Mouse (Mus musculus) small intestine, adult 2 months (tissue): ENCODE results near the gene Cyp2ab1. TPM values are rescaled to one million over a fixed set of nuclear protein-coding genes. Genes with fewer than 3 reads are reported as not detected.

Experiments
- H3K27ac ChIP-seq: fragments of 200-500 bp; 2 replicates; pipeline ENCODE4 v1.5.1; 2012; ENCODE audit warnings: low read depth, low read length, control low read depth, inconsistent platforms; ENCODE audit not compliant: insufficient read depth
- H3K27me3 ChIP-seq: fragments of 200-500 bp; 2 replicates; pipeline ENCODE4 v1.6.1; 2012; ENCODE audit warnings: mild to moderate bottlenecking, moderate library complexity, low read length, inconsistent platforms; ENCODE audit not compliant: control insufficient read depth, insufficient read depth
- H3K36me3 ChIP-seq: fragments of 200-500 bp; 2 replicates; pipeline ENCODE4 v1.6.1; 2012; ENCODE audit warnings: mild to moderate bottlenecking, low read length, control low read depth, inconsistent platforms; ENCODE audit not compliant: control insufficient read depth, insufficient read depth
- H3K4me1 ChIP-seq: fragments of 200-500 bp; 2 replicates; pipeline ENCODE4 v1.6.1; 2012; ENCODE audit warnings: low read length, inconsistent platforms, mixed read lengths; ENCODE audit not compliant: control insufficient read depth, insufficient read depth, insufficient read length
- H3K4me3 ChIP-seq: fragments of 200-500 bp; 2 replicates; pipeline ENCODE4 v1.5.1; 2012; ENCODE audit warnings: low read depth, mild to moderate bottlenecking, control low read depth, inconsistent platforms, low read length, moderate library complexity
- CTCF ChIP-seq: fragments of 200-500 bp; IDR thresholded peaks from 2 replicates; pipeline ENCODE4 v1.5.1; 2012; ENCODE audit warnings: low read depth, mild to moderate bottlenecking, control low read depth, inconsistent platforms, low read length, moderate library complexity, mixed read lengths; ENCODE audit not compliant: insufficient replicate concordance, insufficient read length; ENCODE audit errors: extremely low read depth
- POLR2A ChIP-seq: fragments of 200-500 bp; IDR thresholded peaks from 2 replicates; pipeline ENCODE4 v1.6.1; 2012; ENCODE audit warnings: low read depth, mild to moderate bottlenecking, control low read depth, inconsistent platforms, low read length, moderate library complexity
- WGBS: fragments of 180-500 bp; shearing (Covaris S2); methylation state at CpG from one replicate; pipeline ENCODE4 v1.1.7; 2018; 5-methylcytosine and 5-hydroxymethylcytosine counted together
- polyA plus RNA-seq: library from polyadenylated mRNA; depleted of rRNA; stranded (reverse); fragments of >200 nt; gene quantifications from 2 replicates; pipeline ENCODE4 v1.2.3, GENCODE M21; 2012

Gene Cyp2ab1
- polyA plus RNA-seq, 1 experiment = not detected

- Histone ChIP-seq H3K4me1 (peaks cover 12% of the 10 kb centered on the region; the same call in 1 of the 2 replicates), H3K27ac (no peak overlapping the region), H3K4me3 (no peak overlapping the region), H3K36me3 (0 out of 2 replicates have a peak, but pooled peaks cover 3% of the 10 kb centered on the region), H3K27me3 (no peaks in the 10 kb centered on the region)
- TF ChIP-seq CTCF (no peak), POLR2A (no peak)
- WGBS = 93% methylated on average over 2 of the region's 2 CpGs
Observed at GRCm38 (mm10) chr16:20354762-20355161, 29.6 kb upstream of the Cyp2ab1 start.

- 97% methylated on average over 1 of the region's 1 CpGs for WGBS
- Histone ChIP-seq H3K27me3 (no peaks in the 10 kb centered on the region), H3K4me1 (peaks cover 12% of the 10 kb centered on the region; the same call in 1 of the 2 replicates), H3K4me3 (no peak overlapping the region), H3K27ac (no peak overlapping the region), H3K36me3 (0 out of 2 replicates have a peak, but pooled peaks cover 3% of the 10 kb centered on the region)
- TF ChIP-seq POLR2A (no peak), CTCF (no peak)
Observed at GRCm38 (mm10) chr16:20354011-20354410, 28.8 kb upstream of the Cyp2ab1 start.

- no peak for TF ChIP-seq CTCF
- TF ChIP-seq POLR2A = no peak
- Histone ChIP-seq H3K27ac (no peak overlapping the region), H3K4me3 (no peak overlapping the region), H3K36me3 (no peaks in the 10 kb centered on the region), H3K4me1 (no peaks in the 10 kb centered on the region), H3K27me3 (no peaks in the 10 kb centered on the region)
- 86% methylated on average over 1 of the region's 1 CpGs for WGBS
Observed at GRCm38 (mm10) chr16:20345464-20345863, 20.3 kb upstream of the Cyp2ab1 start.

GRCm38 (mm10) chr16:20338616-20339015 is 13.4 kb upstream of the Cyp2ab1 start:
- WGBS = 96% methylated on average over 3 of the region's 3 CpGs
- no peaks in the 10 kb centered on the region for H3K27me3 ChIP-seq
- H3K4me1 ChIP-seq = no peaks in the 10 kb centered on the region
- H3K36me3 ChIP-seq = 0 out of 2 replicates have a peak, but pooled peaks cover 3% of the 10 kb centered on the region
- no peak overlapping the region for H3K27ac ChIP-seq
- TF ChIP-seq POLR2A (no peak), CTCF (no peak)
- H3K4me3 ChIP-seq = no peak overlapping the region

GRCm38 (mm10) chr16:20334918-20335317 is 9.7 kb upstream of the Cyp2ab1 start:
- H3K27me3 ChIP-seq = no peaks in the 10 kb centered on the region
- H3K4me3 ChIP-seq = no peak overlapping the region
- 95% methylated on average over 8 of the region's 8 CpGs for WGBS
- TF ChIP-seq CTCF (no peak), POLR2A (no peak)
- H3K27ac ChIP-seq = no peak overlapping the region
- H3K4me1 ChIP-seq = no peaks in the 10 kb centered on the region
- 0 out of 2 replicates have a peak, but pooled peaks cover 3% of the 10 kb centered on the region for H3K36me3 ChIP-seq

GRCm38 (mm10) chr16:20328306-20328705 is 3.1 kb upstream of the Cyp2ab1 start:
- H3K4me3 ChIP-seq = no peak overlapping the region
- no peaks in the 10 kb centered on the region for H3K27me3 ChIP-seq
- 84% methylated on average over 5 of the region's 5 CpGs for WGBS
- H3K27ac ChIP-seq = no peak overlapping the region
- TF ChIP-seq CTCF = no peak
- no peak for TF ChIP-seq POLR2A
- no peaks in the 10 kb centered on the region for H3K36me3 ChIP-seq
- H3K4me1 ChIP-seq = no peaks in the 10 kb centered on the region

GRCm38 (mm10) chr16:20323907-20324306 is 1.3 kb downstream of the Cyp2ab1 start:
- no peak for TF ChIP-seq CTCF
- TF ChIP-seq POLR2A = no peak
- 66% methylated on average over 5 of the region's 5 CpGs for WGBS
- no peak overlapping the region for H3K27ac ChIP-seq
- no peaks in the 10 kb centered on the region for H3K4me1 ChIP-seq
- H3K27me3 ChIP-seq = no peaks in the 10 kb centered on the region
- H3K36me3 ChIP-seq = no peaks in the 10 kb centered on the region
- no peak overlapping the region for H3K4me3 ChIP-seq

GRCm38 (mm10) chr16:20322274-20322673 is 2.9 kb downstream of the Cyp2ab1 start:
- Histone ChIP-seq H3K4me1 (no peaks in the 10 kb centered on the region), H3K27me3 (no peaks in the 10 kb centered on the region), H3K36me3 (no peaks in the 10 kb centered on the region), H3K27ac (no peak overlapping the region), H3K4me3 (no peak overlapping the region)
- TF ChIP-seq CTCF = no peak
- no peak for TF ChIP-seq POLR2A
- WGBS = 54% methylated on average over 4 of the region's 4 CpGs
